Mouse (Mus musculus): ENCODE results near the gene Gm26938. TPM values are rescaled to one million over a fixed set of nuclear protein-coding genes. Genes with fewer than 3 reads are reported as not detected.

Gm26938 gene
- polyA plus RNA-seq, 2 experiments, result not detected

- Histone ChIP-seq H3K9ac (ENCODE audit: low read depth, low read length, severe bottlenecking) (no peak overlapping the region), H3K4me3 (replicated peaks; ENCODE audit: low read length) (no peak overlapping the region), H3K27me3 (ENCODE audit: control insufficient read depth, insufficient read depth, low read length) (no peaks in the 10 kb centered on the region), H3K9me3 (ENCODE audit: control insufficient read depth, low read length) (no peaks in the 10 kb centered on the region), H3K36me3 (ENCODE audit: control insufficient read depth, insufficient read depth, low read length) (no peaks in the 10 kb centered on the region), H3K4me2 (replicated peaks; ENCODE audit: low read depth, low read length, severe bottlenecking) (no peak overlapping the region), H3K4me1 (ENCODE audit: control insufficient read depth, insufficient read depth, low read length) (peaks cover 5% of the 10 kb centered on the region; the same call in 1 of the 2 replicates), H3K27ac (replicated peaks; ENCODE audit: low read depth, low read length) (no peak overlapping the region)
- ATAC-seq (ENCODE audit: low FRiP score, low read depth), result no peak
- no peak for DNase-seq (ENCODE audit: low spot score)
- WGBS, result 89% methylated on average over 3 of the region's 3 CpGs
- TF ChIP-seq POLR2A (IDR thresholded peaks at IDR 0.05; ENCODE audit: borderline replicate concordance, extremely low read depth, insufficient read depth, insufficient read length), result no peak
These were observed 4.5 kb upstream of the Gm26938 start for GRCm38 (mm10) chr5:139830734-139831133.

GRCm38 (mm10) chr5:139829384-139829783, 3.2 kb upstream of the Gm26938 start:
- H3K9me3 ChIP-seq (ENCODE audit: control insufficient read depth, low read length), result no peaks in the 10 kb centered on the region
- H3K9ac ChIP-seq (ENCODE audit: low read depth, low read length, severe bottlenecking), result no peak overlapping the region
- no peak for TF ChIP-seq POLR2A (IDR thresholded peaks at IDR 0.05; ENCODE audit: borderline replicate concordance, extremely low read depth, insufficient read depth, insufficient read length)
- DNase-seq (ENCODE audit: low spot score) (no peak), ATAC-seq (ENCODE audit: low FRiP score, low read depth) (no peak)
- H3K27ac ChIP-seq (replicated peaks; ENCODE audit: low read depth, low read length), result no peak overlapping the region
- no peak overlapping the region for H3K4me3 ChIP-seq (replicated peaks; ENCODE audit: low read length)
- no peak overlapping the region for H3K4me2 ChIP-seq (replicated peaks; ENCODE audit: low read depth, low read length, severe bottlenecking)
- no peaks in the 10 kb centered on the region for H3K27me3 ChIP-seq (ENCODE audit: control insufficient read depth, insufficient read depth, low read length)
- H3K4me1 ChIP-seq (ENCODE audit: control insufficient read depth, insufficient read depth, low read length), result peaks cover 11% of the 10 kb centered on the region; the same call in 1 of the 2 replicates
- 81% methylated on average over 13 of the region's 13 CpGs for WGBS
- H3K36me3 ChIP-seq (ENCODE audit: control insufficient read depth, insufficient read depth, low read length), result peaks cover 4% of the 10 kb centered on the region

GRCm38 (mm10) chr5:139827593-139827992, 1.4 kb upstream of the Gm26938 start:
- Histone ChIP-seq H3K9me3 (ENCODE audit: control insufficient read depth, low read length) (no peaks in the 10 kb centered on the region), H3K4me3 (replicated peaks; ENCODE audit: low read length) (no peak overlapping the region), H3K27ac (replicated peaks; ENCODE audit: low read depth, low read length) (no peak overlapping the region), H3K4me2 (replicated peaks; ENCODE audit: low read depth, low read length, severe bottlenecking) (no peak overlapping the region), H3K4me1 (ENCODE audit: control insufficient read depth, insufficient read depth, low read length) (peaks cover 11% of the 10 kb centered on the region; the same call in 1 of the 2 replicates), H3K9ac (ENCODE audit: low read depth, low read length, severe bottlenecking) (no peak overlapping the region), H3K36me3 (ENCODE audit: control insufficient read depth, insufficient read depth, low read length) (peaks cover 18% of the 10 kb centered on the region), H3K27me3 (ENCODE audit: control insufficient read depth, insufficient read depth, low read length) (no peaks in the 10 kb centered on the region)
- TF ChIP-seq POLR2A (IDR thresholded peaks at IDR 0.05; ENCODE audit: borderline replicate concordance, extremely low read depth, insufficient read depth, insufficient read length), result no peak
- ATAC-seq (ENCODE audit: low FRiP score, low read depth), result no peak
- no peak for DNase-seq (ENCODE audit: low spot score)
- WGBS, result 94% methylated on average over 1 of the region's 1 CpGs

- no peaks in the 10 kb centered on the region for H3K27me3 ChIP-seq (ENCODE audit: control insufficient read depth, insufficient read depth, low read length)
- no peak for TF ChIP-seq POLR2A (IDR thresholded peaks at IDR 0.05; ENCODE audit: borderline replicate concordance, extremely low read depth, insufficient read depth, insufficient read length)
- peaks cover 11% of the 10 kb centered on the region; the same call in 1 of the 2 replicates for H3K4me1 ChIP-seq (ENCODE audit: control insufficient read depth, insufficient read depth, low read length)
- H3K4me2 ChIP-seq (replicated peaks; ENCODE audit: low read depth, low read length, severe bottlenecking), result peak overlapping the region; percentile 94
- H3K27ac ChIP-seq (replicated peaks; ENCODE audit: low read depth, low read length), result no peak overlapping the region
- no peak for DNase-seq (ENCODE audit: low spot score)
- ATAC-seq (ENCODE audit: low FRiP score, low read depth), result no peak
- 30% methylated on average over 11 of the region's 11 CpGs for WGBS
- H3K36me3 ChIP-seq (ENCODE audit: control insufficient read depth, insufficient read depth, low read length), result peaks cover 28% of the 10 kb centered on the region
- H3K4me3 ChIP-seq (replicated peaks; ENCODE audit: low read length), result peak overlapping the region; percentile 82
- H3K9ac ChIP-seq (ENCODE audit: low read depth, low read length, severe bottlenecking), result peak overlapping the region; percentile 84
- no peaks in the 10 kb centered on the region for H3K9me3 ChIP-seq (ENCODE audit: control insufficient read depth, low read length)
These were observed 260 bp downstream of the Gm26938 start for GRCm38 (mm10) chr5:139825947-139826346.

GRCm38 (mm10) chr5:139824531-139824930, 1.7 kb downstream of the Gm26938 start:
- TF ChIP-seq POLR2A (IDR thresholded peaks at IDR 0.05; ENCODE audit: borderline replicate concordance, extremely low read depth, insufficient read depth, insufficient read length), result no peak
- DNase-seq (ENCODE audit: low spot score) (no peak), ATAC-seq (ENCODE audit: low FRiP score, low read depth) (no peak)
- Histone ChIP-seq H3K36me3 (ENCODE audit: control insufficient read depth, insufficient read depth, low read length) (peaks cover 28% of the 10 kb centered on the region), H3K4me3 (replicated peaks; ENCODE audit: low read length) (no peak overlapping the region), H3K27me3 (ENCODE audit: control insufficient read depth, insufficient read depth, low read length) (no peaks in the 10 kb centered on the region), H3K27ac (replicated peaks; ENCODE audit: low read depth, low read length) (no peak overlapping the region), H3K9ac (ENCODE audit: low read depth, low read length, severe bottlenecking) (no peak overlapping the region), H3K9me3 (ENCODE audit: control insufficient read depth, low read length) (no peaks in the 10 kb centered on the region), H3K4me1 (ENCODE audit: control insufficient read depth, insufficient read depth, low read length) (peaks cover 11% of the 10 kb centered on the region; the same call in 1 of the 2 replicates), H3K4me2 (replicated peaks; ENCODE audit: low read depth, low read length, severe bottlenecking) (no peak overlapping the region)
- 90% methylated on average over 10 of the region's 10 CpGs for WGBS
